Mouse (Mus musculus) MEL (cell line): ENCODE measurements around the gene Bmp6. TPM values are rescaled to one million over a fixed set of nuclear protein-coding genes. Genes with fewer than 3 reads are reported as not detected.

ENCODE experiments used
- DNase-seq: peaks from one replicate; pipeline ENCODE4 v3.0.0; 2011; ENCODE audit warnings: low read depth, low spot score
- H3K27ac ChIP-seq: 2 replicates; pipeline ENCODE4 v1.5.1; 2012; ENCODE audit warnings: low read depth, mild to moderate bottlenecking, control low read depth, low read length, moderate library complexity; ENCODE audit not compliant: control insufficient read depth
- H3K27me3 ChIP-seq, 2 experiments: fragments of 150-350 bp in 1 of 2; sonication (generic) in 1 of 2; 2 replicates each; pipeline ENCODE4 v1.6.1; 2012; ENCODE audit warnings: low read length in 2 of 2, mild to moderate bottlenecking in 2 of 2, improper control_type of control experiment in 1 of 2, moderate library complexity in 1 of 2; ENCODE audit not compliant: insufficient read depth in 2 of 2, control insufficient read depth in 1 of 2
- H3K36me3 ChIP-seq, 2 experiments: 2 replicates each; pipeline ENCODE4 v1.6.1; 2012 to 2014; ENCODE audit warnings: low read length in 2 of 2, improper control_type of control experiment in 1 of 2, inconsistent platforms in 1 of 2, mild to moderate bottlenecking in 1 of 2; ENCODE audit not compliant: insufficient read depth in 2 of 2, control insufficient read depth in 1 of 2
- H3K4me1 ChIP-seq, 2 experiments: fragments of 150-350 bp in 1 of 2; sonication (generic) in 1 of 2; 2 replicates each; pipeline ENCODE4 v1.6.1; 2012; ENCODE audit warnings: low read length in 2 of 2, improper control_type of control experiment in 1 of 2, mild to moderate bottlenecking in 1 of 2; ENCODE audit not compliant: insufficient read depth in 2 of 2, control insufficient read depth in 1 of 2
- H3K4me3 ChIP-seq, 2 experiments: fragments of 150-350 bp in 1 of 2; sonication (generic) in 1 of 2; 2 replicates each; pipeline ENCODE4 v1.5.1; 2012; ENCODE audit warnings: low read depth in 2 of 2, low read length in 2 of 2, mild to moderate bottlenecking in 2 of 2, moderate library complexity in 2 of 2, control low read depth in 1 of 2, improper control_type of control experiment in 1 of 2; ENCODE audit not compliant: control insufficient read depth in 1 of 2, insufficient read depth in 1 of 2
- H3K79me2 ChIP-seq: 2 replicates; pipeline ENCODE4 v1.6.1; 2012; ENCODE audit warnings: mild to moderate bottlenecking, low read length, moderate library complexity; ENCODE audit not compliant: control insufficient read depth, poor library complexity, insufficient read depth
- H3K9ac ChIP-seq: 2 replicates; pipeline ENCODE4 v1.6.1; 2012; ENCODE audit warnings: low read depth, mild to moderate bottlenecking, control low read depth, low read length, moderate library complexity; ENCODE audit not compliant: control insufficient read depth, poor library complexity, severe bottlenecking
- H3K9me3 ChIP-seq: fragments of 150-350 bp; sonication (generic); replicated peaks from 2 replicates; pipeline ENCODE4 v1.6.1; 2012; ENCODE audit warnings: mild to moderate bottlenecking, low read length, improper control_type of control experiment, moderate library complexity; ENCODE audit not compliant: insufficient read depth
- BHLHE40 ChIP-seq: IDR thresholded peaks from 2 replicates; pipeline ENCODE4 v1.6.1; 2012; ENCODE audit warnings: low read depth, mild to moderate bottlenecking, inconsistent platforms, low read length, improper control_type of control experiment, borderline replicate concordance
- CHD2 ChIP-seq: IDR thresholded peaks from 2 replicates; pipeline ENCODE4 v1.6.1; 2011; ENCODE audit warnings: low read length, improper control_type of control experiment
- GABPA ChIP-seq: IDR thresholded peaks from 2 replicates; pipeline ENCODE4 v1.6.1; 2012; ENCODE audit warnings: low read depth, mild to moderate bottlenecking, inconsistent platforms, low read length, improper control_type of control experiment, moderate library complexity
- GATA1 ChIP-seq: IDR thresholded peaks from 2 replicates; pipeline ENCODE4 v1.6.1; 2011; ENCODE audit warnings: low read depth, low read length, improper control_type of control experiment
- MAX ChIP-seq: IDR thresholded peaks from 2 replicates; pipeline ENCODE4 v1.6.1; 2011; ENCODE audit warnings: low read length, improper control_type of control experiment
- MEF2A ChIP-seq: IDR thresholded peaks from 2 replicates; pipeline ENCODE4 v1.6.1; 2014; ENCODE audit warnings: low read depth, mild to moderate bottlenecking, inconsistent platforms, low read length, improper control_type of control experiment; ENCODE audit not compliant: poor library complexity, insufficient replicate concordance, severe bottlenecking; ENCODE audit errors: extremely low read depth
- MYB ChIP-seq: IDR thresholded peaks from 2 replicates; pipeline ENCODE4 v1.6.1; 2011; ENCODE audit warnings: mild to moderate bottlenecking, low read depth, low read length, improper control_type of control experiment
- MYC ChIP-seq: IDR thresholded peaks from 2 replicates; pipeline ENCODE4 v1.6.1; 2011; ENCODE audit warnings: low read depth, mild to moderate bottlenecking, low read length, improper control_type of control experiment, moderate library complexity
- NRF1 ChIP-seq: IDR thresholded peaks from 2 replicates; pipeline ENCODE4 v1.6.1; 2014; ENCODE audit warnings: low read depth, mild to moderate bottlenecking, inconsistent platforms, low read length, improper control_type of control experiment, moderate library complexity; ENCODE audit not compliant: poor library complexity, insufficient read depth, severe bottlenecking
- POLR2A ChIP-seq, 2 experiments: IDR thresholded peaks; 2 replicates each; pipeline ENCODE4 v1.6.1; 2011 to 2012; ENCODE audit warnings: low read length in 2 of 2, mild to moderate bottlenecking in 2 of 2, control low read depth in 1 of 2, improper control_type of control experiment in 1 of 2, low read depth in 1 of 2, moderate library complexity in 1 of 2; ENCODE audit not compliant: control insufficient read depth in 1 of 2, insufficient read depth in 1 of 2, poor library complexity in 1 of 2
- POLR2AphosphoS2 ChIP-seq: IDR thresholded peaks from 2 replicates; pipeline ENCODE4 v1.6.1; 2011; ENCODE audit warnings: low read length, improper control_type of control experiment
- POLR2AphosphoS5 ChIP-seq: IDR thresholded peaks from 2 replicates; pipeline ENCODE4 v1.6.1; 2012; ENCODE audit warnings: low read depth, borderline replicate concordance, mild to moderate bottlenecking, inconsistent platforms, low read length, moderate library complexity, mixed read lengths
- RAD21 ChIP-seq: IDR thresholded peaks from 2 replicates; pipeline ENCODE4 v1.6.1; 2011; ENCODE audit warnings: mild to moderate bottlenecking, low read depth, low read length, improper control_type of control experiment
- RCOR1 ChIP-seq: IDR thresholded peaks from 2 replicates; pipeline ENCODE4 v1.6.1; 2012; ENCODE audit warnings: low read depth, mild to moderate bottlenecking, inconsistent platforms, low read length, improper control_type of control experiment
- SIN3A ChIP-seq: IDR thresholded peaks from 2 replicates; pipeline ENCODE4 v1.6.1; 2012; ENCODE audit warnings: low read length, improper control_type of control experiment, inconsistent platforms
- TAL1 ChIP-seq: IDR thresholded peaks from 2 replicates; pipeline ENCODE4 v1.6.1; 2012; ENCODE audit warnings: mild to moderate bottlenecking, inconsistent platforms, low read length, moderate library complexity, mixed read lengths
- TCF12 ChIP-seq: IDR thresholded peaks from 2 replicates; pipeline ENCODE4 v1.6.1; 2014; ENCODE audit warnings: low read depth, mild to moderate bottlenecking, inconsistent platforms, low read length, improper control_type of control experiment, moderate library complexity
- UBTF ChIP-seq: IDR thresholded peaks from 2 replicates; pipeline ENCODE4 v1.6.1; 2012; ENCODE audit warnings: low read depth, mild to moderate bottlenecking, inconsistent platforms, low read length, improper control_type of control experiment, moderate library complexity, borderline replicate concordance; ENCODE audit not compliant: insufficient read depth
- ZKSCAN1 ChIP-seq: IDR thresholded peaks from 2 replicates; pipeline ENCODE4 v1.6.1; 2012; ENCODE audit warnings: low read depth, mild to moderate bottlenecking, inconsistent platforms, low read length, improper control_type of control experiment, moderate library complexity
- ZNF384 ChIP-seq: IDR thresholded peaks from 2 replicates; pipeline ENCODE4 v1.6.1; 2012; ENCODE audit warnings: low read depth, mild to moderate bottlenecking, inconsistent platforms, low read length, improper control_type of control experiment
- polyA plus RNA-seq, 2 experiments: library from polyadenylated mRNA; stranded (reverse) in 1 of 2; unstranded in 1 of 2; fragments of >175 nt in 1 of 2; fragments of >200 nt in 1 of 2; gene quantifications; 2 replicates each; pipeline versions ENCODE4 v1.2.1 to v1.2.4; 2012; ENCODE audit warnings: low replicate concordance in 2 of 2, low read depth in 1 of 2; ENCODE audit not compliant: insufficient read length in 2 of 2, insufficient read depth in 1 of 2, missing spikeins in 1 of 2
- total RNA-seq: library from RNA; depleted of rRNA; stranded (reverse); fragments of 300-350 nt; gene quantifications from 2 replicates; pipeline ENCODE4 v1.2.3, GENCODE M21; 2012

Bmp6 gene
- total and polyA plus RNA-seq, 3 experiments, result not detected

DNA sequence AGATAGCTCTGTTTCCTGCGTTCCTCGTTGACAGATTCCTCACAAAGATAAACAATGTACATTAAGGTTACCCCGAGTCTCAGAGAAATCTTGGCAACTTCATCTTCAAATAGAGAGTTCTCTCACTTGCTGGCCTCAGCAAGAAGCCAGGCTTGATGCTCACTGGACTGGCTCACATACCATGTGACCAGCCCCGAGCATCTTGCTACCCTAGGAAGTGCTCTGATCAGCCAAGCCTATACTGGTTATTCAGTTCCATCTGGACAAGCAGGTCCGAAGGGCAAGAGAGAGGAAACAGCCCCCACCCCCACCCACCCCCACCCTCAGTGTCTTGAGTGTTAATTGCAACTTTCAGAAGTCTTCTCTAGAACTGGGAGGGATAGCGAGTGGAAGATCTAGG, 141.9 kb downstream of the Bmp6 start:
- H3K4me3 ChIP-seq, result no peak overlapping the region
- H3K79me2 ChIP-seq, result no peaks in the 10 kb centered on the region
- no peak overlapping the region for H3K27ac ChIP-seq
- no peaks in the 10 kb centered on the region for H3K9me3 ChIP-seq
- no peaks in the 10 kb centered on the region for H3K4me1 ChIP-seq
- DNase-seq, result no peak
- no peaks in the 10 kb centered on the region for H3K36me3 ChIP-seq
- H3K27me3 ChIP-seq, result peaks cover 11 to 16% of the 10 kb centered on the region in 2 experiments
- H3K9ac ChIP-seq, result no peak overlapping the region
- TF ChIP-seq ZKSCAN1, result no peak
- no peak for TF ChIP-seq MYC
- no peak for TF ChIP-seq RCOR1
- TF ChIP-seq SIN3A, result no peak
- no peak for TF ChIP-seq RAD21
- TF ChIP-seq POLR2A (IDR thresholded peaks at IDR 0.05; ENCODE audit: control insufficient read depth in 1 of 2, insufficient read depth in 1 of 2, low read depth in 1 of 2, low read length in 2 of 2, poor library complexity in 1 of 2), result no peak
- TF ChIP-seq TCF12, result no peak
- TF ChIP-seq UBTF, result no peak
- TF ChIP-seq GABPA, result no peak
- no peak for TF ChIP-seq BHLHE40
- TF ChIP-seq MAX, result no peak

DNA sequence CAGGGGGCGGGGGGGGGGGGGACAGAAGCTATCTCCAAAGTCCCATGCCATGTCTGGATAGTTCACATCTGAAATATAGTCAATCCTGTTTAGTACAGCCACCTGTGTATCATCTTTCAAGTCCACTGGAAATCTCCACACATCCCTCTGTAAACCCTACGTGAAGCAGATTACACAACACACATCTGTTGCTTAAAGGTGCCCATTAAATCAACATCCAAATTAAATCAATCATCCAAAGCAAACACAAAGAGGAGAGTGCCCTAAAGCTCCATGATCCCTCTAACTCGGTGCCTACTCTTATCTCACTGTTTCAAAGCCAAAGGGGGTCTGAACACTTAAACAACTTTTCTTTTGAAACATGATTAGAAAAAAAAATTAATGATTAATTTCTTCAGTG, 151.8 kb downstream of the Bmp6 start:
- Histone ChIP-seq H3K9me3 (no peaks in the 10 kb centered on the region), H3K36me3 (peaks cover 0 to 3% of the 10 kb centered on the region in 2 experiments; a peak in 1 of 4 replicates), H3K9ac (no peak overlapping the region), H3K4me1 (no peaks in the 10 kb centered on the region), H3K4me3 (no peak overlapping the region), H3K79me2 (no peaks in the 10 kb centered on the region), H3K27ac (no peak overlapping the region), H3K27me3 (peaks cover 2% of the 10 kb centered on the region in 2 experiments; a peak in 3 of 4 replicates)
- DNase-seq, result no peak
- TF ChIP-seq POLR2AphosphoS5, result no peak
- no peak for TF ChIP-seq BHLHE40
- no peak for TF ChIP-seq MYB
- no peak for TF ChIP-seq GATA1
- TF ChIP-seq NRF1, result no peak
- TF ChIP-seq MEF2A, result no peak
- TF ChIP-seq TCF12, result no peak
- TF ChIP-seq RAD21, result no peak
- TF ChIP-seq POLR2A (IDR thresholded peaks at IDR 0.05; ENCODE audit: control insufficient read depth in 1 of 2, insufficient read depth in 1 of 2, low read depth in 1 of 2, low read length in 2 of 2, poor library complexity in 1 of 2), result no peak
- no peak for TF ChIP-seq TAL1
- no peak for TF ChIP-seq POLR2AphosphoS2
- TF ChIP-seq CHD2, result no peak
- TF ChIP-seq ZNF384, result no peak
